In the genomic region with DNA sequence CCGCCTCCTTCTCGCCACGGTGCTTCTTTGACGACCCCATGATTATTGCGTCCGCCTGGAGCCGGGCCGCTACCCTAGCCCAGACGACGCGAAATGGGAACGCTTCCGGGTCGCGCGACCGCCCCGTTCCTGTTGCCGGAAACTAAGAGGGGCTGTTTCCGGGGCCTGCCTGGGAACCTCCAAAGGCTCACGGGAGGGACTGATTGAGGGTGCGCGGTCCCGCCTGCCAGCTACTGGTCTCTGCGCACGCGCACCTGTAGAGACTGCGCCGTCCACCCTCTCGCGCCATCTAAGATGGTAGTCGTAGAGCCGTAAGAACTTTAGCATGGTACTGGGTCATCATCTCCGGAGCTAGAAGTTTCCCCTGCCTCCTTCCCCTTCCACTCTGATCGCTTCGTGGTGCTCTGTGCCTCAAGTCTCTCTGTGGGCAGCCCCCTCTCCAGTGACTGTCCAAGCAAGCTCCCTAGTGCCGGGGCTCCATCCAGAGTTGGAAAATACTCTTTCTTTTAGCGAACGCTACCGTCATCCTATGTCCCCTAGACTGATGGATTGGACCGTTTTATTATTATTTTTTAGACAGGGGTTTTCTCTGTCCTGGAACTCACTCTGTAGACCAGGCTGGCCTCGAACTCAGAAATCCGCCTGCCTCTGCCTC, we compare ENCODE assay signal across 8 mouse cellular contexts. TPM values are rescaled to one million over a fixed set of nuclear protein-coding genes. Genes with fewer than 3 reads are reported as not detected.
DNase-seq lines count a peak whose midpoint lies in the region; ATAC-seq and TF ChIP-seq lines count a peak whose summit lies in the region.

A gene (minus strand): TSS at position 116 of the 655 bp plus-strand sequence.

- ATAC-seq in heart, embryonic 11.5 days (replicated peaks; ENCODE audit: insufficient number of reproducible peaks, low FRiP score, low TSS enrichment) = peak; percentile 90
- peak; percentile 97 for ATAC-seq in kidney, embryonic 16.5 days (ENCODE audit: low FRiP score, low TSS enrichment)

- WGBS in heart, embryonic 11.5 days (ENCODE audit: insufficient replicate concordance) = 2% methylated on average over 43 of the region's 43 CpGs
- WGBS in kidney, embryonic 16.5 days = 3% methylated on average over 43 of the region's 43 CpGs
- WGBS in liver, adult 2 months = under 1% methylated on average over 43 of the region's 43 CpGs

- H3K27me3 ChIP-seq in C2C12 (ENCODE audit: control insufficient read depth, insufficient read depth, insufficient read length) = no peaks in the 10 kb centered on the region
- H3K27me3 ChIP-seq in erythroblast, embryonic 14.5 days (ENCODE audit: control insufficient read depth) = no peaks in the 10 kb centered on the region
- no peaks in the 10 kb centered on the region for H3K27me3 ChIP-seq in heart, embryonic 11.5 days (ENCODE audit: control insufficient read depth, insufficient read depth, low read length)
- H3K27me3 ChIP-seq in kidney, embryonic 16.5 days (ENCODE audit: insufficient read depth, low read length) = no peaks in the 10 kb centered on the region
- H3K27me3 ChIP-seq in liver, adult 2 months (ENCODE audit: control insufficient read depth, insufficient read depth, low read length) = no peaks in the 10 kb centered on the region
- H3K27me3 ChIP-seq in myocyte (ENCODE audit: control insufficient read depth, insufficient read depth, insufficient read length) = no peaks in the 10 kb centered on the region
- no peaks in the 10 kb centered on the region for H3K27me3 ChIP-seq in splenic B cell, adult 2 months (ENCODE audit: control insufficient read depth, insufficient read depth, low read length, poor library complexity, severe bottlenecking)

- no peak for TF ChIP-seq CTCF in C2C12 (IDR thresholded peaks at IDR 0.05; ENCODE audit: control insufficient read depth, insufficient read depth, insufficient read length)
- TF ChIP-seq CTCF in brain, embryonic 14.5 days (IDR thresholded peaks at IDR 0.05; ENCODE audit: borderline replicate concordance, extremely low read depth, insufficient read depth, insufficient read length) = no peak
- TF ChIP-seq CTCF in liver, adult 2 months (IDR thresholded peaks at IDR 0.05; ENCODE audit: low read depth, low read length) = no peak

- H3K4me3 ChIP-seq in C2C12 (ENCODE audit: insufficient read depth, poor library complexity, severe bottlenecking) = peak within 1 kb of the TSS; percentile 91
- peak within 1 kb of the TSS; percentile 100 for H3K4me3 ChIP-seq in erythroblast, embryonic 14.5 days (replicated peaks)
- H3K4me3 ChIP-seq in heart, embryonic 11.5 days (ENCODE audit: low read depth, low read length) = peak within 1 kb of the TSS; percentile 100
- H3K4me3 ChIP-seq in kidney, embryonic 16.5 days (ENCODE audit: low read length) = peak within 1 kb of the TSS; percentile 96
- H3K4me3 ChIP-seq in liver, adult 2 months (ENCODE audit: insufficient read depth, low read depth, low read length) = peak within 1 kb of the TSS; percentile 86
- peak within 1 kb of the TSS; percentile 90 for H3K4me3 ChIP-seq in myocyte

- peak; percentile 99 for DNase-seq in brain, embryonic 14.5 days (ENCODE audit: low read depth)
- DNase-seq in liver, adult 2 months (ENCODE audit: extremely low read depth, low read depth, low spot score) = peak; percentile 87
- peak; percentile 98 for DNase-seq in splenic B cell, adult 2 months (ENCODE audit: low read depth, low spot score)

- peaks cover 63% of the 10 kb centered on the region for H3K79me2 ChIP-seq in C2C12 (ENCODE audit: control insufficient read depth, insufficient read depth)
- peaks cover 16% of the 10 kb centered on the region for H3K79me2 ChIP-seq in liver, adult 2 months (ENCODE audit: control insufficient read depth, insufficient read depth, low read length)
- H3K79me2 ChIP-seq in myocyte (ENCODE audit: control insufficient read depth, insufficient read depth) = peaks cover 34% of the 10 kb centered on the region

- peak; percentile 40; the same call in 1 of the 2 replicates for TF ChIP-seq POLR2A in brain, embryonic 14.5 days (IDR thresholded peaks at IDR 0.05; ENCODE audit: borderline replicate concordance, extremely low read depth, insufficient read depth, insufficient read length, poor library complexity, severe bottlenecking)
- TF ChIP-seq POLR2A in liver, adult 2 months (IDR thresholded peaks at IDR 0.05; ENCODE audit: extremely low read depth, insufficient read depth, low read length) = peak; percentile 72
- peak; percentile 89 for TF ChIP-seq POLR2A in myocyte (IDR thresholded peaks at IDR 0.05; ENCODE audit: insufficient read length, low read depth)

- H3K36me3 ChIP-seq in C2C12 (ENCODE audit: control insufficient read depth, insufficient read depth) (peaks cover 23% of the 10 kb centered on the region), myocyte (ENCODE audit: control insufficient read depth, insufficient read depth) (peaks cover 8% of the 10 kb centered on the region)
- peaks cover 33% of the 10 kb centered on the region for H3K36me3 ChIP-seq in erythroblast, embryonic 14.5 days (ENCODE audit: control insufficient read depth)
- peaks cover 7% of the 10 kb centered on the region for H3K36me3 ChIP-seq in heart, embryonic 11.5 days (ENCODE audit: control insufficient read depth, insufficient read depth, low read length)
- peaks cover 14% of the 10 kb centered on the region for H3K36me3 ChIP-seq in kidney, embryonic 16.5 days (ENCODE audit: insufficient read depth, low read length)
- no peaks in the 10 kb centered on the region for H3K36me3 ChIP-seq in liver, adult 2 months (ENCODE audit: control insufficient read depth, insufficient read depth, low read length)
- peaks cover 8% of the 10 kb centered on the region for H3K36me3 ChIP-seq in splenic B cell, adult 2 months (ENCODE audit: control insufficient read depth, insufficient read depth, low read length, poor library complexity, severe bottlenecking)

- H3ac ChIP-seq in C2C12 (ENCODE audit: control insufficient read depth, insufficient read length, low read depth) = peak within 1 kb of the TSS; percentile 98
- peak within 1 kb of the TSS; percentile 76 for H3ac ChIP-seq in myocyte (ENCODE audit: control insufficient read depth, insufficient read length)

- peak within 1 kb of the TSS; percentile 86 for H3K27ac ChIP-seq in heart, embryonic 11.5 days (ENCODE audit: low read depth, low read length)
- H3K27ac ChIP-seq in kidney, embryonic 16.5 days (ENCODE audit: low read length) = peak within 1 kb of the TSS; percentile 91
- peak within 1 kb of the TSS; percentile 64 for H3K27ac ChIP-seq in liver, adult 2 months (replicated peaks; ENCODE audit: insufficient read depth, low read depth, low read length)

- peak within 1 kb of the TSS; percentile 94 for H3K4me2 ChIP-seq in heart, embryonic 11.5 days
- H3K4me2 ChIP-seq in kidney, embryonic 16.5 days (replicated peaks; ENCODE audit: low read depth, low read length) = peak within 1 kb of the TSS; percentile 86
- peak within 1 kb of the TSS; percentile 100 for H3K4me2 ChIP-seq in myocyte (ENCODE audit: low read depth)

- H3K9me3 ChIP-seq in erythroblast, embryonic 14.5 days (ENCODE audit: control insufficient read depth, low read length) = no peaks in the 10 kb centered on the region
- no peaks in the 10 kb centered on the region for H3K9me3 ChIP-seq in heart, embryonic 11.5 days (replicated peaks; ENCODE audit: control insufficient read depth, low read length)
- no peaks in the 10 kb centered on the region for H3K9me3 ChIP-seq in kidney, embryonic 16.5 days (ENCODE audit: low read length)

- H3K9ac ChIP-seq in heart, embryonic 11.5 days (ENCODE audit: low read depth, low read length) = peak within 1 kb of the TSS; percentile 96
- peak within 1 kb of the TSS; percentile 92 for H3K9ac ChIP-seq in kidney, embryonic 16.5 days (replicated peaks; ENCODE audit: low read length)
- peak within 1 kb of the TSS; percentile 91 for H3K9ac ChIP-seq in liver, adult 2 months (ENCODE audit: low read depth, low read length)

- H3K79me3 ChIP-seq in C2C12 (ENCODE audit: low read depth) = peaks cover 37% of the 10 kb centered on the region

- H3K4me1 ChIP-seq in erythroblast, embryonic 14.5 days (ENCODE audit: control insufficient read depth) = peaks cover 53% of the 10 kb centered on the region
- peaks cover 23% of the 10 kb centered on the region for H3K4me1 ChIP-seq in heart, embryonic 11.5 days (ENCODE audit: control insufficient read depth, insufficient read depth, low read length)
- peaks cover 29% of the 10 kb centered on the region for H3K4me1 ChIP-seq in kidney, embryonic 16.5 days (ENCODE audit: insufficient read depth, low read length)
- peaks cover 10% of the 10 kb centered on the region for H3K4me1 ChIP-seq in liver, adult 2 months (ENCODE audit: control insufficient read depth, insufficient read depth, low read length)

TF ChIP-seq in C2C12, 6 proteins besides CTCF, POLR2A, EP300 and RAD21:
- TF ChIP-seq FOSL1 (IDR thresholded peaks at IDR 0.05; ENCODE audit: insufficient read depth, low read length, poor library complexity, severe bottlenecking) = no peak
- TF ChIP-seq MAX (IDR thresholded peaks at IDR 0.05) = no peak
- TF ChIP-seq MYOG (IDR thresholded peaks at IDR 0.05; ENCODE audit: control insufficient read depth, extremely low read depth, insufficient read length) = no peak
- TF ChIP-seq CEBPB (IDR thresholded peaks at IDR 0.05; ENCODE audit: low read depth) = no peak
- no peak for TF ChIP-seq MYOD1 (IDR thresholded peaks at IDR 0.05; ENCODE audit: control insufficient read depth, insufficient read length, low read depth)
- TF ChIP-seq USF1 (IDR thresholded peaks at IDR 0.05; ENCODE audit: low read depth) = no peak

TF ChIP-seq in myocyte, 11 proteins besides CTCF, POLR2A, EP300 and RAD21 (continues in another document):
- no peak for TF ChIP-seq MAX (IDR thresholded peaks at IDR 0.05; ENCODE audit: low read depth)
- peak; percentile 85 for TF ChIP-seq POLR2AphosphoS2 (IDR thresholded peaks at IDR 0.05; ENCODE audit: insufficient read length, low read depth)
- peak; percentile 26 for TF ChIP-seq SRF (IDR thresholded peaks at IDR 0.05; ENCODE audit: control insufficient read depth, insufficient read length, low read depth)
- TF ChIP-seq MYOD1 (IDR thresholded peaks at IDR 0.05; ENCODE audit: control insufficient read depth in 1 of 3, insufficient read length in 2 of 3, low read depth in 2 of 3) = no peak
- no peak for TF ChIP-seq REST (IDR thresholded peaks at IDR 0.05; ENCODE audit: insufficient read depth, insufficient read length)
- no peak for TF ChIP-seq MYOG (IDR thresholded peaks at IDR 0.05; ENCODE audit: control insufficient read depth in 1 of 3, insufficient read depth in 1 of 3, insufficient read length in 2 of 3, low read depth in 2 of 3)
- TF ChIP-seq USF1 (IDR thresholded peaks at IDR 0.05; ENCODE audit: low read depth) = no peak
- TF ChIP-seq CEBPB (IDR thresholded peaks at IDR 0.05; ENCODE audit: insufficient read depth, poor library complexity, severe bottlenecking) = no peak

RNA-seq across cellular contexts. Expression of the gene that starts here (rescaled TPM):
- polyA plus RNA-seq in C2C12 (2012; fragmentation: generic; extraction: Trizol) (68.5 TPM), myocyte (2012; fragmentation: generic; extraction: Trizol) (55.6 TPM)
- 40.9 and 65.0 TPM in 2 replicates for polyA plus RNA-seq in brain, embryonic 14.5 days (2012; rRNA removed)
- polyA plus RNA-seq in erythroblast, embryonic 14.5 days (2012) = 15.8 and 17.4 TPM in 2 replicates
- 39.0 and 44.5 TPM in 2 replicates for polyA plus RNA-seq in heart, embryonic 11.5 days (2014; fragmentation: Nextera tagmentation; extraction: Ambion mirVana)
- polyA plus RNA-seq in kidney, embryonic 16.5 days (2015; fragmentation: Nextera tagmentation; extraction: Ambion mirVana) = 75.3 and 92.2 TPM in 2 replicates
- 17.5 and 23.2 TPM in 2 replicates for total RNA-seq in liver, adult 2 months (2014; rRNA removed)
- 8.3 TPM in 2 replicates for polyA plus RNA-seq in liver, adult 2 months (2012; rRNA removed)

Comparison
In these comparisons a context has a peak if more than half of its experiments do, and no peak if none do; other contexts are left out.
1. Peak in every context shown above with its lines: DNase-seq, ATAC-seq, H3K4me3 ChIP-seq and H3K27ac ChIP-seq.